Mouse (Mus musculus): ENCODE measurements at regions not wholly inside any gene's neighbourhood (a gene's known extent, or its start where the extent isn't known, plus 50 kb on each side); places are given as distances from the start of the nearest gene placed in this dataset.

- no peaks in the 10 kb centered on the region for H3K36me3 ChIP-seq (ENCODE audit: control insufficient read depth, insufficient read depth, low read length)
- no peak overlapping the region for H3K4me2 ChIP-seq (ENCODE audit: low read length)
- no peak overlapping the region for H3K9ac ChIP-seq (ENCODE audit: low read depth, low read length)
- H3K27me3 ChIP-seq (ENCODE audit: control insufficient read depth, insufficient read depth, low read depth, low read length), result no peaks in the 10 kb centered on the region
- no peaks in the 10 kb centered on the region for H3K9me3 ChIP-seq (replicated peaks; ENCODE audit: control insufficient read depth, low read length, poor library complexity, severe bottlenecking)
- H3K4me1 ChIP-seq (ENCODE audit: control insufficient read depth, insufficient read depth, low read length), result no peaks in the 10 kb centered on the region
- ATAC-seq, result no peak
- 92% methylated on average over 3 of the region's 3 CpGs for WGBS
- no peak overlapping the region for H3K4me3 ChIP-seq (ENCODE audit: low read depth, low read length)
- no peak overlapping the region for H3K27ac ChIP-seq (ENCODE audit: low read length)
Observed at GRCm38 (mm10) chr12:71440863-71441262, 131.2 kb downstream of the Dact1 start.

GRCm38 (mm10) chr12:71441272-71441671 is 131.6 kb downstream of the Dact1 start:
- Histone ChIP-seq H3K27ac (ENCODE audit: low read length) (no peak overlapping the region), H3K27me3 (ENCODE audit: control insufficient read depth, insufficient read depth, low read depth, low read length) (no peaks in the 10 kb centered on the region), H3K4me1 (ENCODE audit: control insufficient read depth, insufficient read depth, low read length) (no peaks in the 10 kb centered on the region), H3K4me3 (ENCODE audit: low read depth, low read length) (no peak overlapping the region), H3K9me3 (replicated peaks; ENCODE audit: control insufficient read depth, low read length, poor library complexity, severe bottlenecking) (no peaks in the 10 kb centered on the region), H3K36me3 (ENCODE audit: control insufficient read depth, insufficient read depth, low read length) (no peaks in the 10 kb centered on the region), H3K4me2 (ENCODE audit: low read length) (no peak overlapping the region), H3K9ac (ENCODE audit: low read depth, low read length) (no peak overlapping the region)
- ATAC-seq, result no peak
- WGBS, result 91% methylated on average over 5 of the region's 5 CpGs

- 72% methylated on average over 8 of the region's 8 CpGs for WGBS
- ATAC-seq, result no peak
- no peak overlapping the region for H3K4me3 ChIP-seq (ENCODE audit: low read depth, low read length)
Observed at GRCm38 (mm10) chr12:71446177-71446891, 136.7 kb downstream of the Dact1 start.

GRCm38 (mm10) chr12:71446892-71447268 is 137.2 kb downstream of the Dact1 start:
- no peak overlapping the region for H3K27ac ChIP-seq (ENCODE audit: low read length)
- 0 out of 2 replicates have a peak, but pooled peaks cover 2% of the 10 kb centered on the region for H3K4me1 ChIP-seq (ENCODE audit: control insufficient read depth, insufficient read depth, low read length)
- no peaks in the 10 kb centered on the region for H3K27me3 ChIP-seq (ENCODE audit: control insufficient read depth, insufficient read depth, low read depth, low read length)
- no peak overlapping the region for H3K9ac ChIP-seq (ENCODE audit: low read depth, low read length)
- no peak overlapping the region for H3K4me3 ChIP-seq (ENCODE audit: low read depth, low read length)
- H3K9me3 ChIP-seq (replicated peaks; ENCODE audit: control insufficient read depth, low read length, poor library complexity, severe bottlenecking), result no peaks in the 10 kb centered on the region
- 33% methylated on average over 7 of the region's 7 CpGs for WGBS
- no peaks in the 10 kb centered on the region for H3K36me3 ChIP-seq (ENCODE audit: control insufficient read depth, insufficient read depth, low read length)
- no peak overlapping the region for H3K4me2 ChIP-seq (ENCODE audit: low read length)
- ATAC-seq, result no peak

More at GRCm38 (mm10) chr12:71446177-71446891, 136.7 kb downstream of the Dact1 start:
- Histone ChIP-seq H3K9me3 (replicated peaks; ENCODE audit: control insufficient read depth, low read length, poor library complexity, severe bottlenecking) (no peaks in the 10 kb centered on the region), H3K36me3 (ENCODE audit: control insufficient read depth, insufficient read depth, low read length) (no peaks in the 10 kb centered on the region), H3K9ac (ENCODE audit: low read depth, low read length) (no peak overlapping the region), H3K27ac (ENCODE audit: low read length) (no peak overlapping the region), H3K4me2 (ENCODE audit: low read length) (no peak overlapping the region), H3K4me1 (ENCODE audit: control insufficient read depth, insufficient read depth, low read length) (0 out of 2 replicates have a peak, but pooled peaks cover 2% of the 10 kb centered on the region), H3K27me3 (ENCODE audit: control insufficient read depth, insufficient read depth, low read depth, low read length) (no peaks in the 10 kb centered on the region)

- Histone ChIP-seq H3K4me2 (ENCODE audit: low read length) (no peak overlapping the region), H3K4me1 (ENCODE audit: control insufficient read depth, insufficient read depth, low read length) (0 out of 2 replicates have a peak, but pooled peaks cover 2% of the 10 kb centered on the region), H3K27me3 (ENCODE audit: control insufficient read depth, insufficient read depth, low read depth, low read length) (no peaks in the 10 kb centered on the region), H3K4me3 (ENCODE audit: low read depth, low read length) (no peak overlapping the region), H3K9ac (ENCODE audit: low read depth, low read length) (no peak overlapping the region), H3K9me3 (replicated peaks; ENCODE audit: control insufficient read depth, low read length, poor library complexity, severe bottlenecking) (no peaks in the 10 kb centered on the region), H3K36me3 (ENCODE audit: control insufficient read depth, insufficient read depth, low read length) (no peaks in the 10 kb centered on the region), H3K27ac (ENCODE audit: low read length) (no peak overlapping the region)
- WGBS, result 63% methylated on average over 3 of the region's 3 CpGs
- ATAC-seq, result no peak
Observed at GRCm38 (mm10) chr12:71449032-71449431, 139.3 kb downstream of the Dact1 start.

- H3K9ac ChIP-seq (ENCODE audit: low read depth, low read length), result no peak overlapping the region
- no peak for ATAC-seq
- no peaks in the 10 kb centered on the region for H3K36me3 ChIP-seq (ENCODE audit: control insufficient read depth, insufficient read depth, low read length)
- H3K27me3 ChIP-seq (ENCODE audit: control insufficient read depth, insufficient read depth, low read depth, low read length), result no peaks in the 10 kb centered on the region
- WGBS, result 71% methylated on average over 4 of the region's 4 CpGs
- H3K4me1 ChIP-seq (ENCODE audit: control insufficient read depth, insufficient read depth, low read length), result 0 out of 2 replicates have a peak, but pooled peaks cover 2% of the 10 kb centered on the region
- no peak overlapping the region for H3K4me2 ChIP-seq (ENCODE audit: low read length)
- H3K9me3 ChIP-seq (replicated peaks; ENCODE audit: control insufficient read depth, low read length, poor library complexity, severe bottlenecking), result no peaks in the 10 kb centered on the region
- no peak overlapping the region for H3K4me3 ChIP-seq (ENCODE audit: low read depth, low read length)
- no peak overlapping the region for H3K27ac ChIP-seq (ENCODE audit: low read length)
Observed at GRCm38 (mm10) chr12:71450128-71450527, 140.4 kb downstream of the Dact1 start.

GRCm38 (mm10) chr12:71450680-71451463 is 141.2 kb downstream of the Dact1 start:
- ATAC-seq, result no peak
- 89% methylated on average over 14 of the region's 14 CpGs for WGBS
- Histone ChIP-seq H3K9me3 (replicated peaks; ENCODE audit: control insufficient read depth, low read length, poor library complexity, severe bottlenecking) (no peaks in the 10 kb centered on the region), H3K4me3 (ENCODE audit: low read depth, low read length) (no peak overlapping the region), H3K36me3 (ENCODE audit: control insufficient read depth, insufficient read depth, low read length) (no peaks in the 10 kb centered on the region), H3K4me1 (ENCODE audit: control insufficient read depth, insufficient read depth, low read length) (0 out of 2 replicates have a peak, but pooled peaks cover 2% of the 10 kb centered on the region), H3K27ac (ENCODE audit: low read length) (no peak overlapping the region), H3K9ac (ENCODE audit: low read depth, low read length) (no peak overlapping the region), H3K4me2 (ENCODE audit: low read length) (no peak overlapping the region), H3K27me3 (ENCODE audit: control insufficient read depth, insufficient read depth, low read depth, low read length) (no peaks in the 10 kb centered on the region)

GRCm38 (mm10) chr12:71456900-71457299 is 147.2 kb downstream of the Dact1 start:
- no peaks in the 10 kb centered on the region for H3K27me3 ChIP-seq (ENCODE audit: control insufficient read depth, insufficient read depth, low read depth, low read length)
- H3K36me3 ChIP-seq (ENCODE audit: control insufficient read depth, insufficient read depth, low read length), result no peaks in the 10 kb centered on the region
- no peak overlapping the region for H3K4me2 ChIP-seq (ENCODE audit: low read length)
- H3K27ac ChIP-seq (ENCODE audit: low read length), result no peak overlapping the region
- H3K4me3 ChIP-seq (ENCODE audit: low read depth, low read length), result no peak overlapping the region
- ATAC-seq, result no peak
- WGBS, result 84% methylated on average over 6 of the region's 6 CpGs
- no peaks in the 10 kb centered on the region for H3K9me3 ChIP-seq (replicated peaks; ENCODE audit: control insufficient read depth, low read length, poor library complexity, severe bottlenecking)
- H3K4me1 ChIP-seq (ENCODE audit: control insufficient read depth, insufficient read depth, low read length), result 0 out of 2 replicates have a peak, but pooled peaks cover 2% of the 10 kb centered on the region
- H3K9ac ChIP-seq (ENCODE audit: low read depth, low read length), result no peak overlapping the region
